Mouse (Mus musculus) layer of hippocampus, adult 18-20 months (tissue): ENCODE results near the gene Olfr801. TPM values are rescaled to one million over a fixed set of nuclear protein-coding genes. Genes with fewer than 3 reads are reported as not detected.

ENCODE experiments used
- DNase-seq, 2 experiments: peaks; one replicate each; pipeline ENCODE4 v3.0.0; 2022; ENCODE audit warnings: low spot score in 2 of 2
- long read RNA-seq: library from polyadenylated mRNA; stranded (forward); transcript quantifications from one replicate; pipeline ENCODE4 v2.0.0, GENCODE M21; 2021
- total RNA-seq, 2 experiments: library from RNA; stranded (reverse); gene quantifications; 2 replicates each; pipeline ENCODE4 v1.2.3; 2021

The Olfr801 gene
- total RNA-seq, result not detected
- long read RNA-seq, result 0 reads

DNA sequence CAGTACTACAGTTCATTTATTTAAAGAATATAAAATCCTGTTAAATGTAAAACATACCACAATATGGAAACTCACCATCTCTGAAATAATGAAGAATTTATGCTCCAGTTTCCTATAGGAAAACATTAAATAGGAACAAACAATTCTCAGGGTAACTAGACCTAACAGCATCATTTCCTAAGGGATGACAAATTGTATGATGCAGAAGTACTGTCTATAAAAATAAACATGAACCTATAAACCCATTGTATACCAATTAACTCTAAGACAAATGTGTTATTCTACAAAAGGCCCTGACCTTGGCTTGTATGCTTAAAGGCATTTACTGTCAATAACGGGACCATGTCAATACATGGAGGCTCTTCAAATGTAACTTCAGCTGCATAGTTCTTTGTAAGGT, at the start of gene Olfr801:
Olfr801 (minus strand) TSS at position 101 of the 400 bp plus-strand sequence.
- DNase-seq, result no peak

DNA sequence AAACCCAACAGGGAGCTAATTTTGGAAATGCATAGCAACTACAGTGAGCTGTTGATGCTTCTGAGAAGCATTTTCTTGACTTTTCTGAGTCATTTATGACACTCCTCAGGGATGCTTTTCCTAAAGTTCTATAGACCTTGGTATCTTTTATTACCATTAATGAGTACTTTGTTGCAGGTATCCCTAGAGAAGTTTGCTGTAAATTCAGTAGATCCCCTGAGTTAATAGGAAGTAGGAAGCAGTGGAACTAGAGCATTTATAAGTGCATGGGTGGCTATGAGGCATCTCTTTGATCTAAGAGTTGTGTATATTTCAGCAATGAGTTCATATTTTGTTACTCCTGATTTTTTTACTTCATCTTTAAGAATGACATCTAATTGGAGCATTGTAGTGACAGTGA, 29.2 kb upstream of the Olfr801 start, which contains the start of gene Olfr804:
Olfr804 (plus strand) TSS at position 301 of the 400 bp plus-strand sequence.
- DNase-seq, result no peak

DNA sequence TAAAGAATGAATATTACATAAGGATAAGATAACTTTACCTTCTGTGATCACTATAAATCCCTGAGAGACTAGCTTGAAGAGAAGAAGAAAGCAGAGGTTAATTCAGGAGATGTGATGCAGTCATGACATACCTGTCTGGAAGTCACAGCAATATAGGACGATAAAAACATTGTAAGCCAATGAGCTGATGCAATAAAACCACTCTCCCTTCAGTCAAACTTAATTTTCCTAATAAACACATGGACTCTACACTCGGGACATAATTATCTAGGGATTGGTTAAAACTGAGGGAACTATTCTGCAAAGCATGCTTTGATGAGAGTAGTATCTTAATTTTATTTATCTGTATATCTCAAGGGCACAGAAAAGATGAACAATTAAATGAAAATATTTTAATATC, 20.5 kb upstream of the Olfr801 start, which contains the start of gene Olfr803:
Olfr803 (minus strand) TSS at position 101 of the 400 bp plus-strand sequence.
- DNase-seq, result no peak

DNA sequence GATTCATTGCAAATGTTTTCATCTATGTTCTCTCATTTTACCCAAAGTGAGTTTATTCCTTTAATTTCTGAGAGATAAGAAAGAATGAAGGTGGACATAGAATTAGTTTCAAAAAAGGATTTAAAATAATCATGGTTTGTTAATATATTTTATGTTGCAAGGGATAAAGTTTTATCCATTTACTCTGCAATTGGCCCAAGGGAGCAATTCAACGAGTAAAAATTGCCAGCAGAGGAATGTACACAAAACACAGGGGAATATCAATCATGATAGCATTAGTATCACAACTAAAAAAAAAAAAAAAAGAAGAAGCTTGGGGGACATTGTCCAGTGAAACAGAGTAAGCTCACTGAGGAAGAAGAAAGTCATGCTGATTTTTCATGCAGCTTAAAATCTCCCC, 14.4 kb upstream of the Olfr801 start, which contains the start of gene Olfr802:
Olfr802 (minus strand) TSS at position 101 of the 400 bp plus-strand sequence.
- DNase-seq, result no peak

DNA sequence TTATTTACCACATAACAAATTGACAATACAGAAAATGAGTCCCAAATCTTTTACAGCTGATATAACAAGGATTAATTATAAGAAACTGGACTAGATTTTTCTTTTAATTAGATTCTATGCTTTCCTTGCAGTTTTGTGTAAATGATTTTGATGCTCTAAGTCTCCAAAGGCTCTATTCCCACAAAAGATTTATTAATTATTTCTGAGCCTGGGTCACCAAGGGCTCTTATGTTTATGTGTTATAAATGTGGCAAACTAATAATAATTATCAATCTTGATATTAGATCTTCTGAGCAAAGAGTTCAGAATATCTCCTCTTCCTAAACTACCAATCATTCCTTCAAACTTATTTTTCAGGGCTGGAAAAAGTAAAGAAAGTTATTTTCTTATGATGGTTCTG, 16.3 kb downstream of the Olfr801 start, which contains the start of gene Olfr800:
Olfr800 (plus strand) TSS at position 301 of the 400 bp plus-strand sequence.
- no peak for DNase-seq

DNA sequence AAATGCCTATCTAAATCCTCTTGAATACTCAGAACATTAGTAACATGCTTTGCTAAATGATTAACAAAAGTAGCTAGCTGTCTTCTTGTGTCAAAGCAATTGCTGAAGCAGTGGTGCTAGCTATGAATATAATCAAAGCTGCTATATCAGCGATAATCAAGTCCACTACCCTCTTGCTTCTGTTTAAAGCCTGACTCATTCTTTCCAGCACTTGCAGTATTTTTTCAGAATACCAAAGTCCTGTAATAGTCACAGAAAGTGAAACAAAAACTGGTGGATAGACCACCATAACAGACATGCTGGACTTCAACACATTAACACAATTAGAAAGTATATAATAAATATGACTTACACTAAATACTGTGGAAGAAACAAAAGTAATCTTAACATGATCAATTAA, 21.9 kb downstream of the Olfr801 start:
- no peak for DNase-seq

DNA sequence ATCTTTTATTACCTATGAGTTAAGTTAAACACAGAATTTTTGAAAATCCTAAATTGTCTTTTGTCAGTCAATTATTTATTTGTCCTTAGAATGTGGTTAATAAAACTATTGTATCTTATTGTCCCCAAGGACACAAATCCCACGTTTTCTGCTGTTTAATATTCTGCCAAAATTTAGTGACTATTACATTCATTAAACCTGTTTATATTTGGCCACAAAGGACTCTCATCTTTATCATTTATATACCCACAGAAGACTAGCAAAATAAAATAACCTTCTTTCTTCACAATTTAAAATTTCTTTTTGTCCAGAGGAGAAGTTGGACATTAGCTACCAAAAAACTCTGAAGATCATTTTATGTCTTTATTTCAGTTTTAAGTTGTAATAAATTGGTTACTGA, 36.5 kb downstream of the Olfr801 start, which contains the start of gene Olfr799:
Olfr799 (plus strand) TSS at position 301 of the 400 bp plus-strand sequence.
- no peak for DNase-seq

DNA sequence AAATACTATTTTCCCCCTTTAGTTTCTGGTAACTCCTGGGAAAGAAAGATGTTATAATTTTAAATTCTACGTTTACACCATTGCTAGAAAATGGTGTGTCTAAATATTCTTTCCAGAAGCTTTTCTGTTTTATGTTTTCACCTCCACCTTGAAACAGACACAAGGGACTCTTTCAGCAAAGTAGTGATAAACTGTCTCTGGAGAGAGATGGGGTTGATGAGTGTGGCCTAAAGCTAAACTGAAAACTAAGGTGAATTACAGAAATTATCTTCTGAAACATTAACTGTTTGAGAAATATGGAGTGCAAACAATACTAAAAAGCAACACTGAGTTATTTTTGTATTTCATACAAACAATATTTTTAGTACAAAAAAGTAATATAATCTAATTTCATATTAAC, 45.8 kb downstream of the Olfr801 start, which contains the start of gene Olfr798:
Olfr798 (minus strand) TSS at position 101 of the 400 bp plus-strand sequence.
- no peak for DNase-seq

DNA sequence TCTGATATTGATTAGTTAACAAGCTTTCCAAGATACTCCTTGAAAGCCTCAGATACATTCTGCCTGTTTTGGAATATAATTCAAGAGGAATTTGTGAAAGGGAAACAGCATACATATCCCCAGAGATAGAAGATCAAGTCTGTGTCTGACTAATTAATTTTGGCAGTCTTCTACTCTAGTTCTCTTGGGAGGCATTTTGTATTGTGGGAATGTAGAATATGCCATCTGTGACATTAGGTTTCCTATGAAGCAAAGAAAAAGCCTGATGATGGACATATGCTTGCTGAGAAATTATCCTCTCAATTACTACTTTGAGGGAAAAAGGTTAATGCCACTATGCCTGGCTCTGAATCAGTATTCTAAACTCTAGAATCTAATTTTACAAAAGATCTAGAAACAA, 50.4 kb downstream of the Olfr801 start:
- DNase-seq, result no peak

DNA sequence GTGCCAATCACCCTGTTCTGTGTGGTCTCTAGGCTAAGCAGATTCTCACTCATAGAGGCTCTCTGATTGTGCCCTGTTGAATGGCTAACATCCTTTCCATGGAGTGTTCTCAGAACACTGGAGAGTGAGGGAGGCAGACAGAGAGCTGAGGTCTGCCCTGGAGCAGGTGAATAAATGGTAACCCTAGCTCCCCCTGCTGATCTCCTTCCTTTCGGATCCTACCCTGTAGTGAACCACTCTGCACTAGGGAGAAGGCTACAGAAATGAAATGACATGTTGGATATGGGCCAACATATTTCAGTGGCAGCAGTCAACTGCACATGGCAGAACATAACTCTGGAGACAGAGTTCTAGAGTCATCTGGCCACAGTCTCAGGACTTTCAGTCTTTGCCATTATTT, 51.9 kb downstream of the Olfr801 start:
- no peak for DNase-seq

Other genes with a start within 250 kb of the Olfr801 start
- not detected for gene Olfr786, start 246.6 kb downstream of the Olfr801 start, total RNA-seq
- not detected for gene Olfr787, start 212.0 kb downstream of the Olfr801 start, total RNA-seq
- gene Olfr788, start 202.9 kb downstream of the Olfr801 start, total RNA-seq, result not detected
- not detected for gene Olfr789, start 189.1 kb downstream of the Olfr801 start, total RNA-seq
- gene Olfr790, start 175.4 kb downstream of the Olfr801 start, total RNA-seq, result not detected
- not detected for gene Olfr791, start 152.1 kb downstream of the Olfr801 start, total RNA-seq
- not detected for gene Olfr792, start 134.7 kb downstream of the Olfr801 start, total RNA-seq
- gene Olfr794, start 106.2 kb downstream of the Olfr801 start, total RNA-seq, result not detected
- gene Olfr796, start 61.3 kb downstream of the Olfr801 start, total RNA-seq, result not detected
- not detected for gene Olfr798, start 45.9 kb downstream of the Olfr801 start, total RNA-seq
- not detected for gene Olfr799, start 36.4 kb downstream of the Olfr801 start, total RNA-seq
- gene Olfr800, start 16.2 kb downstream of the Olfr801 start, total RNA-seq, result not detected
- gene Olfr802, start 14.3 kb upstream of the Olfr801 start, total RNA-seq, result not detected
- gene Olfr803, start 20.4 kb upstream of the Olfr801 start, total RNA-seq, result not detected
- not detected for gene Olfr804, start 29.3 kb upstream of the Olfr801 start, total RNA-seq
- gene Olfr805, start 55.5 kb upstream of the Olfr801 start, total RNA-seq, result not detected
- gene Olfr806, start 68.1 kb upstream of the Olfr801 start, total RNA-seq, result not detected
- gene Olfr807, start 83.9 kb upstream of the Olfr801 start, total RNA-seq, result not detected
- gene Olfr808, start 91.6 kb upstream of the Olfr801 start, total RNA-seq, result not detected
- not detected for gene Olfr809, start 100.8 kb upstream of the Olfr801 start, total RNA-seq
- not detected for gene Olfr810, start 121.1 kb upstream of the Olfr801 start, total RNA-seq
- gene Olfr811, start 130.5 kb upstream of the Olfr801 start, total RNA-seq, result not detected
- not detected for gene Olfr812, start 172.2 kb upstream of the Olfr801 start, total RNA-seq
- not detected for gene Olfr813, start 181.5 kb upstream of the Olfr801 start, total RNA-seq
- gene Olfr814, start 206.0 kb upstream of the Olfr801 start, total RNA-seq, result not detected
- gene Olfr815, start 232.0 kb upstream of the Olfr801 start, total RNA-seq, result not detected
- gene Olfr816, start 241.7 kb upstream of the Olfr801 start, total RNA-seq, result not detected